Mouse (Mus musculus): ENCODE data around the gene Jpt1. TPM values are rescaled to one million over a fixed set of nuclear protein-coding genes. Genes with fewer than 3 reads are reported as not detected.
"Not testable (repeated sequence)": the region's sequence is repeated elsewhere in the genome, so short reads cannot be mapped to it uniquely, and the experiment has no call there.

The Jpt1 gene
- total RNA-seq, 2 experiments from 2014 or later = 559 to 561 TPM

DNA sequence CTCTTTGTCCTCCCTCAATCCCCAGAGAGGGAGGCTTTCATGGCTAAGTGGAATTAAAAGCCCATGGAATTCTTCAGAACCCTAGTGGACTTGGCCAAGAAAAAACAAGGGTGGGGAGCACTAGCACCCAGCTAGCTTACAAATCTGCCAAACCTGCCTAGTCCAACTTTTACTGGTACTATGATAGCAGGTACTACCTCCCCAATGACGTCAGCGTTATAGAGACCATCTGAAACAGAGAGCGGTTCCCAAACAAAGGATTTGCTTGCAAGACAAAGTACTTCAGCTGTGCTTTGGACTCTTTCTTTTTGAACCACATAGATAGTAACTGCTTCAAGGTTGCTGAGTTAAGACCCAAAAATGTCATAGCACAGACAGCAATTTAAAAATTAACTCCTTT is 2.2 kb downstream of the Jpt1 start:
- DNase-seq = no peak

DNA sequence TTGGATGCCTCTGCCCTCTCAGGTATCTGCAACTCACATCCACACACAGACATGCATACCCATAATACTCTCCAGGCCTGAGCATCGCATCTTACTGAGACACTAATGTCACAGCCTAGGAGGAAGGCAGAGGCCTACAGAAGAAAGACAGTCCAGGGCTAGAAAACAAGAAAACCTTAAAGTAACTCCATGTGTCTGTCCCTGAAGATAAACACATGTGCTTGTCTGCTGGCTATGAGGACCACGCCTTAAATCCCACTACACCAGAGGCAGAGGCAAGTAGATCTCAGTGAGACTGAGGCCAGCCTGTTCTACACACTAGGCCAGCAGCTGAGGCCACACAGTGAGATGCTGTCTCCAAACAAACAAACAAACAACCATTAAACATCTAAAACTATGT is 3.1 kb downstream of the Jpt1 start:
- no peak for DNase-seq

DNA sequence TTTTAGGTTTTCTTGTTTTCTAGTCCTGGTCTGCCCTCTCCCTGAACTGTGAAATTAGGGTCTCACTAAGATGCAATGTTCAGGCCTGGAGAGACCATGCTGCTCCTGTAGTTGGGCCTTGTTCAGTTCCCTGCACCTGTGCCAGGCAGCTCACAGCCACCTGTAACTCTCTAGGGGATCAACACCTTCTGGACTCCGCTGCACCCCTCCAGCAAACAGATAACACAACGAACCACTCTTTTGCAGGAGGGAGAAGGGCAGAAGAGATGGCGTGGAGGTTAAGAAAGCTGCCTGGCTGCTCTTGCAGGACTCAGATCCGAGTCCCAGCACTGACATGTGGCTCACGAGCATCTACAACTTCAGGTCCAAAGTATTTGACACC is 3.7 kb downstream of the Jpt1 start:
- DNase-seq = no peak

DNA sequence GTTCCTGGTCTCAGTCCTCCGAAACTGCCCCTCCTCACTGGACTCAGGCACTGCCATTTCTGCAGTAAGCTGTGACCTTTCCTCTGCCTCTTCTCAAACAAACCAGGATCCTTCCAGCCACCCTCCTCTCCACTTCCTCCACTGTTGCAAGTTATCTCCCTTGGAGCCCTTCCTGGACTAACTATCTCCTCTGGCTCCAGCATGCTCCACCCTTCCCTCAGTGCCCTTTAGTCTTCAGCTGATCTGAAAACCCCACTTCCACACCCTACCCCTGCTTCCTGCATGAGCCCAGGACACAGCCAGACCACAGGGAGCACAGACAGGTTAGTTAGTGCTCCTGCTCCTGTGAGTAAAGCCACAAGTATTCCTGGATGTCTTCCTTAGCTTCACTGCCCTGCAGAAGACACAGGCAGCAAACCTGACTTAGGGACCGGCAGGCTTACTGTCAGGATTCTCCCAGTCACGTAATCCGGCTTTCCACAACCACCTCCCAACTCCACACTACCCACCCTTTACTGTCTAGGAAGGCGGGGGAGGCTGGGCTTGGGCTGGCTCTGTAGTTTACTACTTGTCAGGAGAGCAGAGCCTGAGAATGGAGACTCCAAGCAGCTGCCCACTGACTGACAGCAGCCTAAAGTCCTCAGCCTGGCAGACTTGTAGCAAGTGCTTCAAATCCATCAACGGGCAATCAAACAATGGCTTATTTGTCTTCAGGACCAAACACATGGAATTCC is 4.2 kb downstream of the Jpt1 start:
- peak; percentile 32 for DNase-seq

DNA sequence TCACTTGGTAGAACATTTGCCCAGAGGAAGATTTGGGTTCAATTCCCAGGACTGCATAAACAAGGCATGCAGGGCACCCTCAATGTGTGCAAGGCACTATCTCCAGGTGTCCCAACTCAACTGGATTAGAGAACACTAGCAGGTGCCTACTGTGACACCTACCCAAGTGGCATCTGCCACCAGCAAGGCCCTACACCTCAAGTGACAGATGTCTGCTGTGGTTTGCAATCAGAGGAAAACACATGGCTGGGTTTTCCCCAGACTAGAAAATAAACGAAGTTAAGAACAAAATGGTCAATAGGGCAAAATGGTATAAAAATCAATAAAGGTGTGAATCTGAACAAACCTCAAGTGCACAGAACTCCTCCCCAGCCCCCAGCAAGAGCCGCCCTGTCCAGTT is 6.1 kb downstream of the Jpt1 start:
- no peak for DNase-seq

DNA sequence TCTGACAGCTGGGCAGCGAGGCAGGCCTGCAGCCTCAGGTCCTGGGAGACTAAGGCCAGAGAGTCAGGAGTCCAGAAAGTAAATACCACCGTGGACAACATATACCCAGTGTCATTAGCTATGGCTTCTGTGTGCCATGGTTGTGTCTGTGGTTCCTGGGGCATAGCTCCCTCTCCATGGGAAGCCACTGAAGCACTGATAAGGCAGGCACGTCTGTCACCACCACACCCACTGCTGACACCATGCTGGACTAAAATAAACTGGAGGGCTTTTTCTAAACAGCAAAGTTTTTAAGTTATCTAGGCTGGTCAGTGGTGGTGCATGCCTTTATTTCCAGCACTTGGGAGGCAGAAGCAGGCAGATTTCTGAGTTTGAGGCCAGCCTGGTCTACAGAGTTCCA is 7.6 kb downstream of the Jpt1 start:
- DNase-seq = no peak

DNA sequence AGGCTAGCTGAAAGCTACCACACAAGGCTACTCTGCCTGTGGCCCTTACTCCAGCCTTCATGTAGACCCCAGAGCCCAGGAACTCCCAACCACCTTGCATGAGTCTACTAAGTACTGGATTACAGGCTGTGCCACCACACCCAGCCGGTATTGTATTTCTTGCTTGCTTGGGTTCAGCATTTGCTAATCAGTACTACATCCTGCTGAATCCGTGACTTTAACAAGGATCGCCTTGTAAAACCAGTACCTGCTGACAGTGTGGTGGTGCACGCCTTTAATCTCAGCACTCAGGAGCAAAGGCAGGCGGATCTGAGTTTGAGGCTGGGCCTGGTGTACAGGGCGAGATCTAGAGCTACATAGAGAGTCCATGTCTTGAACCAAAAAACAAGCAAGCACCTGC is 11.6 kb downstream of the Jpt1 start:
- DNase-seq = no peak

DNA sequence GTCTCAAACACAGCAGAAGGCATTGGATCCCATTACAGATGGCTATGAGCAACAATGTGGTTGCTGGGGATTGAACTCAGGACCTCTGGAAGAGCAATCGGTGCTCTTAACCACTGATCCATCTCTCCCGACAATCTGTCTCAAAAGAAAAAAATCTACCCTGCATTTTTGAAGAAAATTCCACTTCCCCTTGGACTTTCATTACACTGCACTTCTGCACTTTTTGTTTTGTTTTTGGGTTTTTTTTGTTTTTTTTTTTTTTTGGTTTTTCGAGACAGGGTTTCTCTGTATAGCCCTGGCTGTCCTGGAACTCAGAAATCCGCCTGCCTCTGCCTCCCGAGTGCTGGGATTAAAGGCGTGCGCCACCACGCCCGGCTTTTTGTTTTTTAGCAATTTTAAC is 17.6 kb downstream of the Jpt1 start:
- not testable (repeated sequence) for DNase-seq

DNA sequence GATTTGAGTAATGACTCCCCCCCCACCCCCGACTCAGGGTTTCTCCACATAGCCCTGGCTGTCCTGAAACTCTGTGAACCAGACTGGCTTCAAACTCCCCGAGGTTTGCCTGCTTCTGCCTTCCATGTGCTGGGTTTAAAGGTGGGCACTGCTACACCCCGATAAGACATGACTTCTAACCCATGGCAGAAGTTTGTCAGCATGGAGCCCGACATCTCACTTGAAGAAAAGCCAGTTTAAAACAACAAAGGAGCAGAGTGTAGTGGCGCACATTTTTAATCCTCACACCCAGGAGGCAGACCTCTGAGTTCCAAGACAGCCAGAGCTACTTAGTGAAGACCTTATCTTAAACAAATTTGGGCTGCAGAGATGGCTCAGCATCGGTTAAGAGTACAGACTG is 21.8 kb downstream of the Jpt1 start:
- DNase-seq = no peak

DNA sequence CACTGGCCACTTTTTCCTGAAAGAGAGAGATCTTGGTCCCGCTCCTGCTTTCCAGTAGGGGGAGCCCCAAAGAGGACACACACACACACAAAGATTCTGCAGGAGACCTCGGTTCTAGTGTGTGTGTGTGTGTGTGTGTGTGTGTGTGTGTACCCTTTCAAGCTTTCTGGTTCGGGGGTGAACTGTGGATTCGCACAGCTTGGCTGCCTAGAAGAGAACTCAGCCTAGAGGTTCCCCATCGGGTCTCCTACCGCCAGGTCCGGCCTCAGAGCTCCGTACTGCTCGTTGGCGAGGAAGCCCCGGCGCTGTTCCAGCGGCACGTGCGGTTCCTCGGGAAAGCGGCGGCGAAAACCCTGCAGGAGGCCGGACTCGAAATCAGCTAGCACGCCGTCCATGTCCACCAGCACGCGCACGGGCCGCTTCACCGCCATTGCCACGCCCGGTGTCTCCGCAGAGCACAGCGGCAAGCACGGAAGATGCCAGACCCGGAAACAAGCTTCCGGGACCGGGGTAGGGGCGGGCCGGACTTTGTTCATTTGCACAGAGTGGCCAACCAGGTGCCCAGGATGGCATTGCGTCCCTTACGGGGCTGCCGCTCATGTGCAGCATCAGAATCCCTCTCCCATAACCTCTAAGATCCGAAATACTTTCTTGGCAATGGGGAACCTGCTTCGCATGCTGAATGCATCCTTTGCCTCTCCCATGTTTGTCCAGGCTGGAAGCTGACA is 22.7 kb downstream of the Jpt1 start, which contains the start of gene Nt5c:
Nt5c (minus strand) TSS at position 507 of the 728 bp plus-strand sequence.
- peak; percentile 79 for DNase-seq

DNA sequence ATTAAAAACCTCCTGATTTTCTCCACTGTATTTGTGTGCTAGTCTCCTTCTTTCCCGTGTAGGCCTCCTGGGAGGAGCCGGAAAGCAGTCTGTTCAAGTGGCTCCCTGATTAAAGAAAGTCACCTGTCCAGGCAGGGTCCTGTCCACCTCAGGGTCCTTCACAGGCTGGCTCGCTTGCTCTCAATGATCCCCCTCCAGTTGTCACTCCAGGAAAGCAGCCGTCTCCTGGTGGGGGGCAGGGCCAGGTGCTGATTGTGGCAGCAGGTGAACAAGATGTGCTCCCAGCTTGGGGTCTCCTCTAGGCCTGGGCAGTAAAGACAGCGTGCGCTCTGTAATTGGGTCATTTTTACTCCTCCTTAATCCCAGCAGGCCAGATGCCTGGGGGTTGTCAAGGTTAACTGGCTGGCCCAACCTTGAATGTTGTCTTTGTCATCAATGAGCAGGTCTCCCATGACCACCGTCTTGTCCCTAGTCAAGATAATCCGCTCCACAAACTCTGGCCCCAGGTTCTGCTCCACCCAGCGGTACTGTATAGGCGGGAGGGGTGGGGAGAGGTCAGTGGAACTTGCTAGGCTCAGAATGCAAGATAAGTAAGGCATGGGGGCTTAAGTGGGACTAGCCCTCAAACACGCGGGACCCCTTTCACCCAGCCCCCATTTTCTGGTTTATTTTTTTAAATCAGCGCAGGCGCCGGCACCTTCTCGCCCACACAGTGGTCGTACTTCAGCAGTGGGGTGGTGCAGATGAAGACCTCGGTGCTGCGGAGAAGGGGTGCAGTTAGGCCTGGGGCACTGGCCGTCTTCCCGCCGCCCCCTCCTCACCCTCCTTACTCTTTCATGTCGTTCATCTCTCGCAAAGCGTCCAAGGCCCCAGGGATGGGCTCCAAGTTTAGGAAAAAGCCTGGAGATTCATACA is 23.5 kb downstream of the Jpt1 start:
- no peak for DNase-seq

DNA sequence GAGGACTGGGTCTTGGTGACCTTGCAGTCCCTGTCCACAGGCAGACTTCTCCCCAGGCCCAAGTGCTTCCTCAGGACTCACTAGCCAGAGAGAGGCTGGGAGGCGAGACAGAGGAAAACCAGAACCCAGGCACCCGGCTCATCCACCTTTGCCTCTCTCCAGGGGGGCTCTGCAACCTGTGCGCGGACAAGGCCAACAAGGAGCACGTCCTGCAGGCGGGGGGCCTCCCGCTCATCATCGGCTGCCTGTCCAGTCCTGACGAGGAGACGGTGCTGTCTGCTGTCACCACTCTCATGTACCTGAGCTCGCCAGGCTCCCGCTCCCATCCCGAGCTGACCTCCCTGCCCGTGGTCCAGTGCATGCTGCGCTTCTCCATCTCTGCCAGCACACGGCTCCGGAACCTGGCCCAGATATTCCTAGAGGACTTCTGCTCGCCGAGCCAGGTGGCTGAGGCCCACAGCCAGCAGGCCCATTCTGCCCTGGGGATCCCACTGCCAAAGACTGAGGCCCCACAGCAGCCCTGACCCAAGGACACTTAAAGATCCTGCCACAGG is 25.6 kb downstream of the Jpt1 start:
- no peak for DNase-seq

DNA sequence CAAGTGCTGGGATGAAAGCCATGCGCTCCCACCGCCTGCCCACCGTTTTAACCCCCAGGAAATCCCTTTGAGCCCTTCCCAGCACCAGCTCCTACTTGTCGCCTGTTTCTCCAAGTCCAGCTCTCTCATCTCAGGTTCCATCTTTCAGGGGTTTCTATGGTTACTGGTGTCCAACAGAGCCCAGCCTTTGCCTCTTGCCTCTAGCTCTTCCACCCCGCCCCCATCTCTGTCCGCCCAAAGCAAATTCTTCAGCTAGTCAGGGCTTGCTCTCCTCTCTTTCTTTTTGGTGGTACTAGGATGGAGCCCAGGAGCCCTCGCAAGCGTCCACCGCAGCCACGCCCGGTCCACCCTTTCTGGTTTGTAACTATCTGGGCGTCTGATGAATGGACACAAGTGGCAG is 29.0 kb downstream of the Jpt1 start:
- no peak for DNase-seq

DNA sequence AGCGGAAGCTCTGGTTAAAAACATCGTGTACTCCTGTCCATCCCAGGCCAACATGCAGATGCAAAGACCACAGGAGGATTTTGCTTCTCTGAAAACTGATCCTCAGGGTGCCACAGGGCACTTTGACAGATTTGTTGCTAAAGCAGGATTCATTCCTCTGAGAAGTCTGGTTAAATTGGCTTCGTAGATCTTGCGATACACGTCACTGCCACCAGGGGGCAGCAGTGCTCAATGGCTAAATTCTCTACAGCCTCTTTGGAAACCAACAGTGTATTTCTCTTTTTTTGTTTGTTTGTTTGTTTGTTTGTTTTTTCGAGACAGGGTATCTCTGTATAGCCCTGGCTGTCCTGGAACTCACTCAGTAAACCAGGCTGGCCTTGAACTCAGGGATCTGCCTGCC is 30.5 kb downstream of the Jpt1 start:
- peak; percentile 81 for DNase-seq

DNA sequence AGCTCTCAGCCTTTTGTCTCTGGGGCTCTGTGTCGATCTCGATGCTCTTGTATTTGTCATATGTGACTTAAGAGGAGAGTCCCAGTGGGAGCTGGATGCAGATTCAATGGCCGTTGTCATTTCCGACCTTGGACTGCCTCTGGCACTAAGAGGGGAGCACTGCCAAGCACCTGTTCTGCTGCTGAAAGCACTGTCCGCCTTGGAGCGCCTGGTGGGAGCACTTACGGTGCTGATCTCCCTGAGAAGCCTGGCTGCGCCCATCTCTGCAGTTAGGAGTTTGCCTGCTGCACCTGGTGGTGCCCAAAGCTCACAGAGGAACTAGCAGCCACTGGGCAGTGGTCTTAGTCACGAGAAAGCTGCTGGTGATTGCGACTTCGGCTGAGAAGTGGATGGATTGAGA is 30.9 kb downstream of the Jpt1 start:
- DNase-seq = no peak

DNA sequence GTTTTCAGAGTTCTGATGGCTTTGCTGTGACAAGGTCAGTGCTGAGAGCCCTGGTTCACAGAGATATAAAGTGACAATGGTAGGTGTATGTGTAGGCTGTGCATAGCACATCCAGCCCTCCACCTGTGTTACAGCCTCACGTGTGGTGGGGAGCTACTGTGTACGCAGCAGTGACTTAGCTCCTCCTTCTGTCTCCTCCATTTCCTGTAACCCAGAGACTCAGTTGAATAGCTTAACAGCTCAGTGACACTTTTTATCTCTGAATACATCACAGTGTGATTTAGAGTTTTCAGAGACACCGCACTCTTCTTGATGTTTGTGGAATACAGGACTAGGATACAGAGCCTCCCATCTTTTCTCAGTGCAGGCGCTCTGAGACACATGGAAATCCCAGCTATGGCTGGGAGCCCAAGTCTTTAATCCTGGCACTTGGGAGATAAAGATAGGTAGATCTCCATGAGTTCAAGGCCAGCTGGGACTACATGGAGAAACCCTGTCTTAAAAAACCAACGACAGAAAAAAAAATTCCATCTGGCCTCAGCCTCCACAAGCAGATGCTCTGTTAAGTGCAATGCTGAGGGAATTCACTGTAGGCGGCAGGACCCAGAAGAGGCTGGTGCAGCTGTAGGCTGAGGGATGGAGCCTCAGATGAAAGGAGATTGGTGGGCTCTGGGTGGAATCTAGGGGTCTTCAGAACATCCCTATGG is 32.5 kb downstream of the Jpt1 start:
- DNase-seq = no peak

DNA sequence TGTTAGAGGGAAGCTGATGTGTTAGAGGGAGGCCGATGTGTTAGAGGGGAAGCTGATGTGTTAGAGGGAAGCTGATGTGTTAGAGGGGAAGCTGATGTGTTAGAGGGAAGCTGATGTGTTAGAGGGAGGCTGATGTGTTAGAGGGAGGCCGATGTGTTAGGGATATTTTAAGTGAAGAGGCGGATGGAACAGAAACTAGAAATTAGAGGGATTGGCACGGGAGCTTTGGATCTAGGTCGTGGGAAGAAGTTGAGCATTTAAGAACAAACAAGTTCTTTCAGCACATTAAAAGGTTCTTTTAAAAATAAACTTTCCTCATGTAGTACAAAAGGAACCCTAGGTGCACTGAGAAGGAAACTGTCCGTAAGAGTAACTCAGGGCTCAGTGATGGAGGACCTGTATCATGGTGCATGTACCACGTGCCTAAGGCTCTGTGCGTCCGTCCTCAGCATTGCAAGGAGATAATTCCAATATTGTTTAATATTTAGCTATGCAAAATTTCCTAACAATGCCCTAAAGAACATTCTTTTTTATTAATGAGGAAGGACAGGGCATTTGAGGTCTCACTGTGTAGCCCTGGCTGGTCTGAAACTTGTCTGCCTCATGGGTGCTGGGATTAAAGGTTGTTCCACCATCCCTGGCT is 35.8 kb downstream of the Jpt1 start:
- no peak for DNase-seq

DNA sequence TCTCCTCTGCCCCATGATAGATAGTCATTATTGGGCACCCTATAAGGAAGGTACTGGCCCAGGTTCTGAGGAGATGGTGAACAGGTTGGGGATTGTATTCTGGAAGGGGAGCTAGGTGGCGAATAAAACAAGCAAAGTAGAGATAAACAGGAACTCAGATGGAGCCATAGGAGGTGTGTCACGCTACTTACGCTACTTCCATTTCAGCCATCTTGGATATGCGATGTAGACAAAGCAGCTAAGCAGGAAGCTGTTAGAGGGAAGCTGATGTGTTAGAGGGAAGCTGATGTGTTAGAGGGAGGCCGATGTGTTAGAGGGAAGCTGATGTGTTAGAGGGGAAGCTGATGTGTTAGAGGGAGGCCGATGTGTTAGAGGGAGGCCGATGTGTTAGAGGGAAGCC is 36.8 kb downstream of the Jpt1 start:
- DNase-seq = not testable (repeated sequence)

DNA sequence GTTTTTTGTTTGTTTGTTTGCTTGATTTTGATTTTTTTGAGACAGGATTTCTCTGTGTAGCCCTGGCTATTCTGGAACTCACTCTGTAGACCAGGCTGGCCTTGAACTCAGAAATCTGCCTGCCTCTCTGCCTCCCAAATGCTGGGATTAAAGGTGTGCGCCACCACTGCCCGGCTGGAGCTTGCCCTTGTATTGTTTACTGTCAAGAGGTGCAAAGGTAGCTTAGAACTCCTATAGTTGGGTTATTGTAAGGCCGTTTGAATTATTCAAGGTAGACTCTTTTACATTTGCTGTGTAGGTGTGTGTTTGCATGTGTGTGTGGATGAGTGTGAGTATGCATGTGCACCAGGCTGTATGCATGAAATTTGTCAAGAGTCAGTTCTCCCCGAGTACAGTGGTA is 37.6 kb downstream of the Jpt1 start:
- DNase-seq = not testable (repeated sequence)

DNA sequence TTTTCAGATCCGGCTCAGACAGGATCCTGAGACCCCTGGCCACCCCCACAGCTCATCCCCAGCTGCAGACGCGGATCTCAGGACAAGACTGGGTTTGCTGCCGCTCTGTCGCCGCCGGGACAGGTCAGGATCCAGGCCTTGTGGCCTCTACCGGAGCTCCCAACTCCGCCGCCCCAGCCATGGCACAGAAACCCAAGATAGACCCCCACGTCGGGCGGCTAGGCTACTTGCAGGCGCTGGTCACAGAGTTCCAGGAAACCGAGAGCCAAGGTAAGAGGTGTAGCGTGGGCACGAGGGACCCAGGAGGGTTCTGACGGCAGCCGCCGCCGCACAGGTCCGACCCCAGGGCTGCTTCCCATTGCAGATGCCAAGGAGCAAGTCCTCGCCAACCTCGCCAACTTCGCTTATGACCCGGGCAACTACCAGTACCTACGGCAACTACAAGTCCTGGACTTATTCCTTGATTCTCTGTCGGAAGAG is 38.4 kb downstream of the Jpt1 start:
- DNase-seq = no peak

DNA sequence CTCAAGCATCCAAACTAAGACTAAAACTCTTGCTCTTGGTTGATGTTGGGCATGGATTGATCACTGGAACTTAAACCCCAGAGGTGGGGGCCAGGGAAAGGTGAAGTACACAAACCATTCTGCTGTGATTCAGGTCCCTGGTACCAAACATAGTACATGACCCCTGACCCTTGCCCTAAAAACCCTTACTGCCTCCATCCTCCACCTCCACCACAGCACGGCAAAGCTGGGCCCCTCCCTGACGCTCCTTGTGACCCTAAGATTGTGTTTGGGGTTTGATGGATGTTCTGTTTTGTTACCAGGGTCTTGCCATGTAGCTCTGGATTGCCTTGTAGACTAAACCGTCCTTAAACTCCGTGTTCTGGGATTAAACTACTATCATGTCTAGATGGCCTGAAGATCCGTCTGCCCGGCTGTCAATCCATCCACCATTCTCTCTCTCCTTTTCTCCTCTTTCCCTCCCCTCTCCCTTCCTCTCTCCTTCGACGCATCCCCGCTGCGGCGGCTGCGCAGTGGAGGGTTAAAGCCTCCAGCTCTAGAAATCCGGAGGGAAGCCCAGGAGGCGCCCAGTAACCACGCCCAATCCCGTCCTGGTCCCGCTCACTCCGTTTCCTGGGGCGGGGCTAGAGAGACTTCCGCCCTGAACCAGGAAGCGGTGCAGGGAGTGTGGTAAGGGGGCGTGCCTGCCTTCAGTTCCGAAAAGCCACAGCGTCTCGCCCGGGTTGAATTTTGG is 39.0 kb downstream of the Jpt1 start, which contains the start of gene Armc7:
Armc7 (plus strand) TSS at position 643 of the 733 bp plus-strand sequence.
- peak; percentile 97 for DNase-seq
